Mouse (Mus musculus): Measurements from ENCODE around the gene Tstd3. TPM values are rescaled to one million over a fixed set of nuclear protein-coding genes. Genes with fewer than 3 reads are reported as not detected.

Tstd3 gene
- polyA plus RNA-seq, 1 experiment: not detected

DNA sequence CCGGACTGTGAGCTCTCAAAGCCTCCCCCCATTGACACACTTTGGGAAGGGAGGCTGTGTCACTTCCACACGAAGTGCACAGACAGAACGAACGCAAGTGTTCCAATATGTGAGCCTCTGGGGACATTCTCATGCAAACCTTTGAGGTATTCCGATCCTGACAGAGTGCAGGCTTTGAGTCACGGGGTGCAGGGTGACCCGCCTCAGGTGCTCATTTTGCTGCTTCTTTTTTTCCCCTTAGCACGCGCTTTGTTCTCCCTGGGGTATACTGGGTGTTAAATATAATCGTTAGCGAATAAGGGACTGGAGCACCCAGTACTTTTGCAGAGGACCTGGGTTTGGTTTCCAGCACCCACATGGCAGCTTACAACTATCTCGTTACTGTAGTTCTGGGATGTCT lies 19.3 kb upstream of the Tstd3 start:
- TF ChIP-seq CTCF (IDR thresholded peaks at IDR 0.05; ENCODE audit: insufficient read depth, low read depth, low read length) (no peak), POLR2A (IDR thresholded peaks at IDR 0.05; ENCODE audit: insufficient read depth, low read depth, low read length) (no peak)
- Histone ChIP-seq H3K4me3 (ENCODE audit: insufficient read depth, low read depth, low read length) (no peak overlapping the region), H3K27ac (ENCODE audit: insufficient read depth, low read depth, low read length) (no peak overlapping the region), H3K4me1 (ENCODE audit: control insufficient read depth, insufficient read depth, low read length) (no peaks in the 10 kb centered on the region)
- 96% methylated on average over 12 of the region's 12 CpGs for WGBS

- WGBS: 96% methylated on average over 12 of the region's 12 CpGs
Observed at GRCm38 (mm10) chr4:21780816-21781726, 14.1 kb upstream of the Tstd3 start.

DNA sequence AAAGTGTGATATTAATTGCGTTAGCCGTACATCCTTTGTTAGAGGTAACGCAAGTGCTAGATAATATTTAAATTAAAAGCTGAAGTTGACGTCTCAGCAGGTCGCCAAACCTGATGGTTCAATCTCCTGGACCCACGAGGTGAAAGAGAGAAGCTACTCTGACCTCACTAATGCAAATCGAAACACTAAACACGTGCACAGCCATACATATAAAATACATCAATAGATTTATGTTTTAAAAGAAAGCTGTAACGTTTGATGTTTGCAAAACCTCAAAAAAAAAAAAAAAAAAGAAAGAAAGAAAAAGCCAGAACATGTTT lies 9.9 kb upstream of the Tstd3 start:
- Histone ChIP-seq H3K27ac (ENCODE audit: insufficient read depth, low read depth, low read length) (no peak overlapping the region), H3K4me3 (ENCODE audit: insufficient read depth, low read depth, low read length) (no peak overlapping the region), H3K4me1 (ENCODE audit: control insufficient read depth, insufficient read depth, low read length) (no peaks in the 10 kb centered on the region)
- WGBS: 1% methylated on average over 9 of the region's 9 CpGs
- TF ChIP-seq CTCF (IDR thresholded peaks at IDR 0.05; ENCODE audit: insufficient read depth, low read depth, low read length) (no peak), POLR2A (IDR thresholded peaks at IDR 0.05; ENCODE audit: insufficient read depth, low read depth, low read length) (no peak)

More at GRCm38 (mm10) chr4:21780816-21781726, 14.1 kb upstream of the Tstd3 start:
- H3K27ac ChIP-seq (ENCODE audit: insufficient read depth, low read depth, low read length): no peak overlapping the region
- TF ChIP-seq CTCF (IDR thresholded peaks at IDR 0.05; ENCODE audit: insufficient read depth, low read depth, low read length) (no peak), POLR2A (IDR thresholded peaks at IDR 0.05; ENCODE audit: insufficient read depth, low read depth, low read length) (no peak)
- H3K4me1 ChIP-seq (ENCODE audit: control insufficient read depth, insufficient read depth, low read length): no peaks in the 10 kb centered on the region
- no peak overlapping the region for H3K4me3 ChIP-seq (ENCODE audit: insufficient read depth, low read depth, low read length)

DNA sequence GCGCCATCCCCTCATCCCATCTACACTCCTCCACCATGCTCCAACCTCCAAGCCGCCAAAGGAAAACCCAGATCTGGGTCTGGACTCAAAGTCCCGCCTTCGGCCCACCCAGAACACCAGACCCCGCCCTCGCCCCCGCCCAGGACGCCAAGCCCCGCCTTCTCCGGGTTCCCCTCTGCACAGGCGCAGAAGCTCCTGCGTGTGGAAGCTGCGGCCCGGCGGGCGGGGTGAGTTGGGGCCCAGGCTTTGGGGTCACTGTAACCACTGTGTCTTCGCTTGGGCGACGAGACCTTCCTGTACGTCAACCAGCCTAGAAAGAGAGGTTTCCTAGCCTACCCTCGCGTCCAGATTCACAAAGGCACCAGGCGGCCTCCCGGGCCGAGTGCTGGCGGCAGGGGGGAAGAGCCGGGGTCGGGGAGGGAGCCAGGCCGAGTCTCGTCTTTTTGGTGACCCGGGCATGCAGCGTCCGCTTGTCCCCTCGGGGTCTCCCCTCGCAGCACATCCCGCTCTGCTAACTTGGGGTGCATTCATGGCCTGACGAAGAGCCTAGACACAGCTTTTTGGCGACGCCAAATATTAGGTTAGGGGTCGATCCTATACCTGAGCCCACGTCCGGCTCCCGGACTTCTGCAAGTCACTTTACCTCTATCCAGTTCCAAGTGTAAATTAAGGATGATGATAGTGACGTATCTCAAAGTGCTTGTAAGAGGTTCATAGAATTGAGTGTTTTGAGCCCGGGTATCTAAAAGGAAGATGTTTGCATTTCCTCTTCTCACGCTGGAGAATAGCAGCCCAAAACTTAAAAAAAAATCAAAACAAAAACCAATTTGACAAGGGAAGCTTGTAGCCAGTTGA lies 9.3 kb upstream of the Tstd3 start:
- no peaks in the 10 kb centered on the region for H3K4me1 ChIP-seq (ENCODE audit: control insufficient read depth, insufficient read depth, low read length)
- peak overlapping the region; percentile 87 for H3K4me3 ChIP-seq (ENCODE audit: insufficient read depth, low read depth, low read length)
- under 1% methylated on average over 46 of the region's 46 CpGs for WGBS
- TF ChIP-seq CTCF (IDR thresholded peaks at IDR 0.05; ENCODE audit: insufficient read depth, low read depth, low read length): no peak
- peak; percentile 83 for TF ChIP-seq POLR2A (IDR thresholded peaks at IDR 0.05; ENCODE audit: insufficient read depth, low read depth, low read length)
- no peak overlapping the region for H3K27ac ChIP-seq (ENCODE audit: insufficient read depth, low read depth, low read length)

DNA sequence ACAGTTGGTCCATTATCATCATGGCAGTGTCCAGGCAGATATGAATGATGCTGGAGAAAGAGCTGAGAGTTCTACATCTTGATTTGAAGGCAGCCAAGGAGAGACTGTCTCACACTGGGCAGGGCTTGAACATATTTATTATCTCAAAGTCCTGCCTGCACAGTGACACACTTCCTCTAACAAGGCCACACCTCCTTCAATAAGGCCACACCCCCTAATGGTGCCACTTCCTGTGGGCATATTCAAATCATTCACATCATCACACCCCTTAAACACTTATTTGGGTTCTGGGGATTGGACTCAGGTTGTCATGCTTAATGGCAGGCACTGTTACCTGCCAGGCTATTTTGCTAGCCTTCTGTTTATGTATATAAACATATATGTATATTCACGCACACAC lies 5.3 kb upstream of the Tstd3 start:
- Histone ChIP-seq H3K4me1 (ENCODE audit: control insufficient read depth, insufficient read depth, low read length) (no peaks in the 10 kb centered on the region), H3K4me3 (ENCODE audit: insufficient read depth, low read depth, low read length) (no peak overlapping the region), H3K27ac (ENCODE audit: insufficient read depth, low read depth, low read length) (no peak overlapping the region)
- 98% methylated on average over 1 of the region's 1 CpGs for WGBS
- no peak for TF ChIP-seq POLR2A (IDR thresholded peaks at IDR 0.05; ENCODE audit: insufficient read depth, low read depth, low read length)
- TF ChIP-seq CTCF (IDR thresholded peaks at IDR 0.05; ENCODE audit: insufficient read depth, low read depth, low read length): no peak

DNA sequence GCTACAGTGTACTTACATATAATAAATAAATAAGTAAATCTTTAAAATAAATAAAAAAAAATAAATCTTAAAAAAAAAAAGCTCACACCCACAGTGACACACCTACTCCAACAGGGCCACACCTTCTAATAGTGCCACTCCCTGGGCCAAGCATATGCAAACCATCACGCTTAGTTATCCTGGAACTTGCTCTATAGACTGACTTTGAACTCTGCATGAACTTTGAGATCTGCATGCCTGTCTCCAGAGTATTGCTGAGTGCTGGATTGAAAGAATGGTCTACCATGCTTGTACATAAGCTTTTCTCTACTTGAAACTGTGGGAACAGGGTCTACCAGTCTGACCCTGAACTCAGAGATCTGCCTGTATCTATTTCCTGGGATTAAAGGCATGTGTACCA lies 4.1 kb upstream of the Tstd3 start:
- no peak overlapping the region for H3K27ac ChIP-seq (ENCODE audit: insufficient read depth, low read depth, low read length)
- H3K4me1 ChIP-seq (ENCODE audit: control insufficient read depth, insufficient read depth, low read length): no peaks in the 10 kb centered on the region
- TF ChIP-seq POLR2A (IDR thresholded peaks at IDR 0.05; ENCODE audit: insufficient read depth, low read depth, low read length): no peak
- WGBS: 100% methylated on average over 1 of the region's 1 CpGs
- no peak overlapping the region for H3K4me3 ChIP-seq (ENCODE audit: insufficient read depth, low read depth, low read length)

DNA sequence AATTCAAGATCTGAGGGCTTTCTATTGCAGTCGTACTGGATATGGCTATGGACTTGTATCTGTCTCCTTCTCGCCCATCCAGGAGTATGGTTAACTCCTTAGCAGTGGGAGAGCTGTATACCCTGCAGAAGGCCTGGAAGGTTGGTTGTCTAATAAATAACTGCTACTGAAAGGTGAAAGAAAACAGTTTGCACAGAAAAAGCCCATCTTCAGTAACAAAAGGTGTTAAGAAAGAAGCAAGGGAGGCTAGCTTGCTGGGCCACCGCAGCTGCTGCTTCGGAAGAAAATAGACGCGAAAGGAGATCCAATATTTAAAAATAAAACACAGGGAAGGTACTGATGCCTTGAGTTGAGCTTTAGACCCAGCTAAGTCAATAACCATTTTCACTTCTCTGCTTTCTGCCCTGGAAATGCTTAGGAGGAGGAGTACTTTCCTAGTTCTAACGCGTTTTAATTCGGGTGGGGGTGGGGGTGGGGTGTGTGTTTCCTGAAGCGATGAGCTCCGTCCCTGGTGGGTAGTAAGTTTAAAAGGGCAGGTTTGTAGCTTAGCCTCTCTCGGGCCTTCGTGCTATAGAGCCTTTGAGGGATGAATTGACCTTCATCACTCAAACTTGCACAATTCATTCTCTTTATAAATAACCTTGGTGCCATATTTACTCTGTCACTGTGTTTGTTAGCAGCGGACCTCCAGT lies 695 bp downstream of the Tstd3 start:
- H3K4me3 ChIP-seq (ENCODE audit: insufficient read depth, low read depth, low read length): peak overlapping the region; percentile 99
- no peaks in the 10 kb centered on the region for H3K4me1 ChIP-seq (ENCODE audit: control insufficient read depth, insufficient read depth, low read length)
- TF ChIP-seq CTCF (IDR thresholded peaks at IDR 0.05; ENCODE audit: insufficient read depth, low read depth, low read length) (no peak), POLR2A (IDR thresholded peaks at IDR 0.05; ENCODE audit: insufficient read depth, low read depth, low read length) (no peak)
- 9% methylated on average over 14 of the region's 14 CpGs for WGBS
- H3K27ac ChIP-seq (ENCODE audit: insufficient read depth, low read depth, low read length): peak overlapping the region; percentile 61; the same call in 1 of the 2 replicates

DNA sequence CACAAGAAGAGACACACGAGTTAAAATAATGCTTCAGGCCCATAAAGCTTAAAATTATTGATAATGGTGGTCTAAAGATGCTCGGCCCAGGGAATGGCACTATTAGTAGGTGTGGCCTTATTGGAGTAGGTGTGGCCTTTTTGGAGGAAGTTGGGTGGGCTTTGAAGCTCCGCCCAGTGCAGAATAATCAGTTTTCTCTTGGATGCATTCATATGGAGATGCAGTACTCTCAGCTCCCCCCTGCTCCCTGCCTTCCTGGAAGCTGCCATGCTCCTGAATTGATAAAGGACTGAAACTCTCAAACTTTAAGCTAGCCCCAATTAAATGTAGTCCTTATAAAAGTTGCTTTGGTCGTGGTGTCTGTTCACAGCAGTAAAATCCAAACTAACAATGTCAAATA lies 3.2 kb downstream of the Tstd3 start:
- 79% methylated on average over 4 of the region's 4 CpGs for WGBS
- no peaks in the 10 kb centered on the region for H3K4me1 ChIP-seq (ENCODE audit: control insufficient read depth, insufficient read depth, low read length)
- no peak overlapping the region for H3K4me3 ChIP-seq (ENCODE audit: insufficient read depth, low read depth, low read length)
- no peak overlapping the region for H3K27ac ChIP-seq (ENCODE audit: insufficient read depth, low read depth, low read length)
- TF ChIP-seq POLR2A (IDR thresholded peaks at IDR 0.05; ENCODE audit: insufficient read depth, low read depth, low read length) (no peak), CTCF (IDR thresholded peaks at IDR 0.05; ENCODE audit: insufficient read depth, low read depth, low read length) (no peak)

All from olfactory bulb, adult 2 months (tissue).